Mouse (Mus musculus): ENCODE measurements at regions not wholly inside any gene's neighbourhood (a gene's known extent, or its start where the extent isn't known, plus 50 kb on each side); places are given as distances from the start of the nearest gene placed in this dataset.

DNA sequence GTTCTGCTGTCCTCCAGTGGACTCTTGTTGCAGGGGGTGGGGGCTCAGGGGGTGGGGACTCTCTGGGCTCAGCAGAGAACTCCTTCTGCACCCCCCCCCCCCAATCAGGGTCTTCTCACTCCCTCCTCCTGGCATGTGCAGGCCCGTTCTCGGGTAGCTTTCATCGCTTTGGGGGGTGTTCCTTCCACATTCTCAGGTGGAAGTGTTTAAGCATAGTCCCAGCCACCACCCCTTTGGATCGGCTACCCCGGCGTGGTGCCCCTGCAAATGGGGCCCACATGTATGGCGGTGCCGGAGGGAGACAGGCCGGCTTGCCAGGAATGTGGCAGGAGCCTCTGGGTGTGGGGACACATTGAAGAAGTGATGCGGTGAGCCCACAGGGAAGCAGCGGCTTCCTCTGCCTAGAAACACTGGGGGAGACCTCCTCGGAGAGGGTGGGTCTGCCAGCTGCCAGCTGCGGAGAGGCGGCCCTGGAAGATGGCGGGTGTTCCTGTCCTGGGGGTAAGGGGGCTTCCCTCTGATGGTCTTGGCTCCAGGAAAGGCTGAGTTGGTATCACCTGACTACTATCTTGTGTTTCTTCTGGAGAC is 92.7 kb downstream of the Asb1 start:
- no peaks in the 10 kb centered on the region for H3K27me3 ChIP-seq (ENCODE audit: insufficient read depth, low read length)

GRCm38 (mm10) chr1:91636571-91636970 is 96.2 kb downstream of the Asb1 start:
- Histone ChIP-seq H3K9ac (ENCODE audit: low read depth, low read length) (no peak overlapping the region), H3K4me3 (replicated peaks; ENCODE audit: low read depth, low read length) (no peak overlapping the region), H3K27ac (no peak overlapping the region), H3K36me3 (ENCODE audit: insufficient read depth, low read length) (no peaks in the 10 kb centered on the region), H3K27me3 (ENCODE audit: insufficient read depth, low read length) (no peaks in the 10 kb centered on the region), H3K4me1 (replicated peaks; ENCODE audit: insufficient read depth, low read length) (no peaks in the 10 kb centered on the region), H3K9me3 (replicated peaks; ENCODE audit: low read length) (no peaks in the 10 kb centered on the region), H3K4me2 (ENCODE audit: low read length) (no peak overlapping the region)
- DNase-seq (ENCODE audit: low spot score) (no peak), ATAC-seq (replicated peaks; ENCODE audit: low FRiP score, low read depth) (no peak)
- 79% methylated on average over 2 of the region's 2 CpGs for WGBS
- TF ChIP-seq CTCF (IDR thresholded peaks at IDR 0.05; ENCODE audit: low read depth): no peak

More for the DNA sequence above, 92.7 kb downstream of the Asb1 start:
- ATAC-seq (replicated peaks; ENCODE audit: low FRiP score, low read depth): no peak
- Histone ChIP-seq H3K4me3 (replicated peaks; ENCODE audit: low read depth, low read length) (no peak overlapping the region), H3K9me3 (replicated peaks; ENCODE audit: low read length) (no peaks in the 10 kb centered on the region), H3K27ac (no peak overlapping the region), H3K9ac (ENCODE audit: low read depth, low read length) (no peak overlapping the region), H3K4me1 (replicated peaks; ENCODE audit: insufficient read depth, low read length) (0 out of 2 replicates have a peak, but pooled peaks cover 4% of the 10 kb centered on the region), H3K36me3 (ENCODE audit: insufficient read depth, low read length) (no peaks in the 10 kb centered on the region), H3K4me2 (ENCODE audit: low read length) (no peak overlapping the region)
- 92% methylated on average over 15 of the region's 15 CpGs for WGBS
- DNase-seq (ENCODE audit: low spot score): no peak
- TF ChIP-seq CTCF (IDR thresholded peaks at IDR 0.05; ENCODE audit: low read depth): no peak

DNA sequence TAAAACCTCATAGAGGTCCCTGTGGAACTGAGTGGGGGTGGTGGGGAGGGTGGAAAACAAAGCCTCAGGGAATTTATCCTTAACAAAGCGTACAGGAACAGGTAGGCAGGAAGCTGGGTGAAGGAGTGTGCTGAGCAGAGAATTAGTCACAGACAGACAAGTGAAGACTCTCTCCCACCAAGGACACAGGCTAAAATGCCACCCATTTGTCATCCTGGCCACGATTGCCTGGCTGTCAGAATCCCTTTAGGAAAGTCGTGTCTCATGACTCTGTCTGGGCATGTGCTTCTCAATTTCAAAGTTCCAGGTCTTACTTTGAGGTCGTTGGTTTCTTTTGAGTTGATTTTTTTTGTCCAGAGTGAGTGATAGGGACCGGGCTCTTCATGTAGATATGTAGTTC is 100.2 kb downstream of the Asb1 start:
- no peak overlapping the region for H3K4me3 ChIP-seq (replicated peaks; ENCODE audit: low read depth, low read length)
- no peak for DNase-seq (ENCODE audit: low spot score)
- H3K27ac ChIP-seq: no peak overlapping the region

DNA sequence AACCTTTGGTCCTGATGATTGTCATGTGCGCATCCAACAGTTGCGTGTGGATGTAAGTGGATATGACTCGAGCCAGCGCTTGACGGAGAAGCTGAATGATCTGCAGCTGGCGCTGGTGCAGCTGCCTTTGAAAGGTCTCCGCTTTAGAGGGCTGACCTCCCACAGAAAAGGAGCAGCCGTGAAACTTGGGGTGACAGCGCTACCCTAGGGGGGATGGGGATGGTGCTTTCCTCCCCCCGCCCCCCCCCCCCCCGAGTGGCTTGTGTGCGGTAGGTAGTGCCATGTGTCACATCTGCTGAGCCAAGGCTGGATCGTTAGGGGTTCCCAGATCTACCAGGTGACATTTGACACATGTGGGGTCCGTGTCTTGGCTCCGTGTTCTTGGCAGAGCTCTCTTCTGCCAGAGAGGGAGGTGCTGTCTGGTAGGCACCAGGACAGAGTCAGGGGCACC is 118.7 kb downstream of the Asb1 start:
- 77% methylated on average over 14 of the region's 15 CpGs for WGBS
- H3K27me3 ChIP-seq (ENCODE audit: insufficient read depth, low read length): no peaks in the 10 kb centered on the region
- DNase-seq (ENCODE audit: low spot score): no peak

More for the DNA sequence above, 100.2 kb downstream of the Asb1 start:
- Histone ChIP-seq H3K4me2 (ENCODE audit: low read length) (no peak overlapping the region), H3K9ac (ENCODE audit: low read depth, low read length) (no peak overlapping the region), H3K9me3 (replicated peaks; ENCODE audit: low read length) (no peaks in the 10 kb centered on the region), H3K27me3 (ENCODE audit: insufficient read depth, low read length) (no peaks in the 10 kb centered on the region), H3K36me3 (ENCODE audit: insufficient read depth, low read length) (no peaks in the 10 kb centered on the region), H3K4me1 (replicated peaks; ENCODE audit: insufficient read depth, low read length) (no peaks in the 10 kb centered on the region)
- WGBS: 47% methylated on average over 5 of the region's 5 CpGs
- no peak for ATAC-seq (replicated peaks; ENCODE audit: low FRiP score, low read depth)
- TF ChIP-seq CTCF (IDR thresholded peaks at IDR 0.05; ENCODE audit: low read depth): no peak

DNA sequence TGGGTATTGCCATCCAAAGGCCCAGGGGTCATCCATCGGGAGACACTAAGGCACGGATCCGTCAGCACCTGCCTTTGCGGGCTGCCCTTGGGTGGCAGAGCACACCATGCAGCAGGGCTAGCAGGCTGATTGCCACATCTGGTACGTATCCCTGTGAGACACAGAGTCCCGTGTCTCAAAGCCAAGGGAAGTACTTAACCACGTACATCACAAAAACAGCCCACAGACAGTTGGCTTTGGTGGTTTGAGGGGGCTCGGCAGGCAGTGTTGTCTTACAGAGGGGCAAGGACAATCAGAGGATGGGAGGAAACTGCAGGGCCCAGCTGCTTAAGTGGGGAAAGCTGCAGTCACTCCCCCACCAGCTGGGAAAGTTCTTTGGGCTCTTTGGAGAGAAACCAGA is 119.1 kb downstream of the Asb1 start:
- Histone ChIP-seq H3K4me1 (replicated peaks; ENCODE audit: insufficient read depth, low read length) (no peaks in the 10 kb centered on the region), H3K9ac (ENCODE audit: low read depth, low read length) (no peak overlapping the region), H3K4me3 (replicated peaks; ENCODE audit: low read depth, low read length) (no peak overlapping the region), H3K4me2 (ENCODE audit: low read length) (no peak overlapping the region), H3K27ac (no peak overlapping the region), H3K36me3 (ENCODE audit: insufficient read depth, low read length) (no peaks in the 10 kb centered on the region), H3K9me3 (replicated peaks; ENCODE audit: low read length) (no peaks in the 10 kb centered on the region), H3K27me3 (ENCODE audit: insufficient read depth, low read length) (no peaks in the 10 kb centered on the region)
- WGBS: 72% methylated on average over 8 of the region's 8 CpGs
- ATAC-seq (replicated peaks; ENCODE audit: low FRiP score, low read depth) (no peak), DNase-seq (ENCODE audit: low spot score) (no peak)
- TF ChIP-seq CTCF (IDR thresholded peaks at IDR 0.05; ENCODE audit: low read depth): no peak

More for the DNA sequence above, 118.7 kb downstream of the Asb1 start:
- Histone ChIP-seq H3K4me3 (replicated peaks; ENCODE audit: low read depth, low read length) (no peak overlapping the region), H3K36me3 (ENCODE audit: insufficient read depth, low read length) (no peaks in the 10 kb centered on the region), H3K27ac (no peak overlapping the region), H3K9ac (ENCODE audit: low read depth, low read length) (no peak overlapping the region), H3K4me1 (replicated peaks; ENCODE audit: insufficient read depth, low read length) (no peaks in the 10 kb centered on the region), H3K9me3 (replicated peaks; ENCODE audit: low read length) (no peaks in the 10 kb centered on the region), H3K4me2 (ENCODE audit: low read length) (no peak overlapping the region)
- no peak for TF ChIP-seq CTCF (IDR thresholded peaks at IDR 0.05; ENCODE audit: low read depth)
- no peak for ATAC-seq (replicated peaks; ENCODE audit: low FRiP score, low read depth)

DNA sequence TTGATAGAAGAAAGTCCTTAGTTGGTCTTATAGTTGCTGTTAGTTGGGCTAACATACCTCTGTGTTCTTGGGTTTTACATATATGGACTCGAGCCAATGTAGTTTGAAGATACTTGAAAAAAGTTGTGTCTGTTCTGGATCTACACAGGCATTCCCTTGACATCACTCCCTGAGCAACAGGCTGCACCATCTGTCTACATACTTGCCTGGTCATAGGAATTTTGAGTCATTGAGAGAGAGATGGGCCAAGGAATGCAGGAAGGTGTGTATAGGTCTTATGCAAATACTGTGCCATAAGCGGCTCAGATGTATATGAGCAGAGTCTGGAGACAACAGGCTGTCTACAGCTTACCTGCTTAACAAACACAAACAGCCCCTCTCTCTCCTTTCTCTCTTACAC is 122.9 kb downstream of the Asb1 start:
- WGBS: 88% methylated on average over 2 of the region's 2 CpGs
- ATAC-seq (replicated peaks; ENCODE audit: low FRiP score, low read depth): no peak
- Histone ChIP-seq H3K27ac (no peak overlapping the region), H3K4me2 (ENCODE audit: low read length) (no peak overlapping the region), H3K9me3 (replicated peaks; ENCODE audit: low read length) (no peaks in the 10 kb centered on the region), H3K4me1 (replicated peaks; ENCODE audit: insufficient read depth, low read length) (no peaks in the 10 kb centered on the region), H3K27me3 (ENCODE audit: insufficient read depth, low read length) (no peaks in the 10 kb centered on the region), H3K4me3 (replicated peaks; ENCODE audit: low read depth, low read length) (no peak overlapping the region), H3K36me3 (ENCODE audit: insufficient read depth, low read length) (no peaks in the 10 kb centered on the region), H3K9ac (ENCODE audit: low read depth, low read length) (no peak overlapping the region)
- DNase-seq (ENCODE audit: low spot score): no peak
- no peak for TF ChIP-seq CTCF (IDR thresholded peaks at IDR 0.05; ENCODE audit: low read depth)

GRCm38 (mm10) chr1:91664622-91665021 is 124.3 kb downstream of the Asb1 start:
- no peaks in the 10 kb centered on the region for H3K9me3 ChIP-seq (replicated peaks; ENCODE audit: low read length)
- no peak for DNase-seq (ENCODE audit: low spot score)
- H3K36me3 ChIP-seq (ENCODE audit: insufficient read depth, low read length): no peaks in the 10 kb centered on the region
- H3K4me2 ChIP-seq (ENCODE audit: low read length): no peak overlapping the region
- TF ChIP-seq CTCF (IDR thresholded peaks at IDR 0.05; ENCODE audit: low read depth): no peak
- H3K4me1 ChIP-seq (replicated peaks; ENCODE audit: insufficient read depth, low read length): no peaks in the 10 kb centered on the region
- H3K4me3 ChIP-seq (replicated peaks; ENCODE audit: low read depth, low read length): no peak overlapping the region
- WGBS: 90% methylated on average over 12 of the region's 12 CpGs
- no peak overlapping the region for H3K9ac ChIP-seq (ENCODE audit: low read depth, low read length)
- no peak for ATAC-seq (replicated peaks; ENCODE audit: low FRiP score, low read depth)
- no peak overlapping the region for H3K27ac ChIP-seq
- no peaks in the 10 kb centered on the region for H3K27me3 ChIP-seq (ENCODE audit: insufficient read depth, low read length)

Measured in kidney, postnatal 0 days (tissue).